Mouse (Mus musculus) spleen, adult 2 months (tissue): ENCODE results near the gene H2-Q7.
"Not testable (repeated sequence)": the region's sequence is repeated elsewhere in the genome, so short reads cannot be mapped to it uniquely, and the experiment has no call there.

Experiments
- CTCF ChIP-seq: fragments of 200-500 bp; IDR thresholded peaks from 2 replicates; pipeline ENCODE4 v1.5.1; 2011; ENCODE audit warnings: mild to moderate bottlenecking, inconsistent platforms; ENCODE audit not compliant: insufficient read depth, insufficient read length, insufficient replicate concordance; ENCODE audit errors: extremely low read depth
- POLR2A ChIP-seq: fragments of 200-500 bp; IDR thresholded peaks from 2 replicates; pipeline ENCODE4 v1.6.1; 2011; ENCODE audit warnings: low read depth, low read length, inconsistent platforms

DNA sequence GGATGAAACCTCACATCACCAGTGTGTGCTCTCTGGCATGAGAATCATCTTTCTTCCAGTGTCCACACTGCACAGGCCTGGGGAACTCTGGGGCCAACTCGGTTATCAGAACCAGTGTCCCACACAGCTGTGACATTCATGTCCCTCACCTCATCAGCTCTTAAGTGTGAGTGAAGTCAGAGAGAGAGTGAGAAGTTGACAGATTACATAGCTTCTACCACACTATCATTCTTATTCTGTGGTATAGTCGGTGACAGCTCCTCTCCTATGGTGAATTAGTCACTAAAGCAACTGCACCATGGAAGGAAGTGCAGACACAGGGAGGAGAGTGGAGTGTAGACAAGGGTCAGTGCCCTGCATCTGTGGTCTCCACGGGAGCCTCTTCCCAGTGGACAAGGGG, 30.0 kb downstream of the H2-Q7 start:
- TF ChIP-seq CTCF, POLR2A: not testable (repeated sequence)
